Mouse (Mus musculus) c-Kit-positive CD71-negative TER-119-negative erythroid progenitor cells, embryonic 14.5 days (primary cell): ENCODE data around the gene Zfp598.

Experiments
- DNase-seq: peaks from one replicate; pipeline ENCODE4 v3.0.0-alpha.2; 2013; ENCODE audit warnings: low read depth

Gene Zfp598

GRCm38 (mm10) chr17:24669545-24670245 is at the start of gene Zfp598:
Gene Zfp598 (plus strand): TSS chr17:24669687.
- DNase-seq = peak; percentile 78

- DNase-seq = no peak
Measured at GRCm38 (mm10) chr17:24625472-24625871, 44.0 kb upstream of the Zfp598 start.

- DNase-seq = peak; percentile 66
Measured at GRCm38 (mm10) chr17:24628646-24629045, 40.8 kb upstream of the Zfp598 start.

GRCm38 (mm10) chr17:24630072-24630471 is 39.4 kb upstream of the Zfp598 start:
- DNase-seq = no peak

- DNase-seq = peak; percentile 88
Measured at GRCm38 (mm10) chr17:24632167-24632812, 37.2 kb upstream of the Zfp598 start, which contains the start of the genes Tsc2 and Nthl1. Gene Tsc2 (minus strand): TSS chr17:24632630. Gene Nthl1 (plus strand): TSS chr17:24632680.

- no peak for DNase-seq
Measured at GRCm38 (mm10) chr17:24632813-24633449, 36.6 kb upstream of the Zfp598 start.

GRCm38 (mm10) chr17:24633831-24634230 is 35.7 kb upstream of the Zfp598 start:
- DNase-seq = no peak

- no peak for DNase-seq
Measured at GRCm38 (mm10) chr17:24635024-24635423, 34.5 kb upstream of the Zfp598 start.

- no peak for DNase-seq
Measured at GRCm38 (mm10) chr17:24635694-24636093, 33.8 kb upstream of the Zfp598 start.

- DNase-seq = no peak
Measured at GRCm38 (mm10) chr17:24636781-24637481, 32.6 kb upstream of the Zfp598 start.

- no peak for DNase-seq
Measured at GRCm38 (mm10) chr17:24638214-24638613, 31.3 kb upstream of the Zfp598 start.

- DNase-seq = no peak
Measured at GRCm38 (mm10) chr17:24638840-24639239, 30.6 kb upstream of the Zfp598 start.

GRCm38 (mm10) chr17:24639571-24639988 is 29.9 kb upstream of the Zfp598 start:
- no peak for DNase-seq

- no peak for DNase-seq
Measured at GRCm38 (mm10) chr17:24640119-24640518, 29.4 kb upstream of the Zfp598 start.

GRCm38 (mm10) chr17:24640581-24640980 is 28.9 kb upstream of the Zfp598 start:
- DNase-seq = no peak

- no peak for DNase-seq
Measured at GRCm38 (mm10) chr17:24641944-24642343, 27.5 kb upstream of the Zfp598 start.

GRCm38 (mm10) chr17:24642791-24643343 is 26.6 kb upstream of the Zfp598 start:
- DNase-seq = no peak

- DNase-seq = no peak
Measured at GRCm38 (mm10) chr17:24644030-24644715, 25.3 kb upstream of the Zfp598 start.

- no peak for DNase-seq
Measured at GRCm38 (mm10) chr17:24644875-24645721, 24.4 kb upstream of the Zfp598 start.

GRCm38 (mm10) chr17:24645916-24646315 is 23.6 kb upstream of the Zfp598 start:
- no peak for DNase-seq
